Mouse (Mus musculus) granulocyte monocyte progenitor cell, adult 5-6 weeks (primary cell): ENCODE data around the gene Atrnl1. TPM values are rescaled to one million over a fixed set of nuclear protein-coding genes. Genes with fewer than 3 reads are reported as not detected.

ENCODE experiments used
- ATAC-seq: replicated peaks from 2 replicates; pipeline ENCODE4 v1.8.0; 2016; ENCODE audit warnings: mild to moderate bottlenecking, moderate TSS enrichment, inconsistent platforms; ENCODE audit not compliant: poor library complexity, severe bottlenecking
- total RNA-seq, 2 experiments: library from RNA; stranded (forward) in 1 of 2; stranded (reverse) in 1 of 2; fragments of 200-712, 200-1000 nt in 1 of 2; fragments of >200 nt in 1 of 2; fragmentation: Nextera tagmentation in 1 of 2; gene quantifications; 2 replicates each; pipeline ENCODE4 v1.2.3; 2014 to 2017

Gene Atrnl1
- total RNA-seq, 2 experiments from 2014 or later, result 15.7 to 15.8 TPM

- ATAC-seq, result peak; percentile 97
Observed at GRCm38 (mm10) chr19:58143853-58144454, 533.1 kb downstream of the Atrnl1 start.

GRCm38 (mm10) chr19:58145521-58145920, 534.7 kb downstream of the Atrnl1 start:
- ATAC-seq, result no peak

GRCm38 (mm10) chr19:58151257-58151656, 540.4 kb downstream of the Atrnl1 start:
- no peak for ATAC-seq

DNA sequence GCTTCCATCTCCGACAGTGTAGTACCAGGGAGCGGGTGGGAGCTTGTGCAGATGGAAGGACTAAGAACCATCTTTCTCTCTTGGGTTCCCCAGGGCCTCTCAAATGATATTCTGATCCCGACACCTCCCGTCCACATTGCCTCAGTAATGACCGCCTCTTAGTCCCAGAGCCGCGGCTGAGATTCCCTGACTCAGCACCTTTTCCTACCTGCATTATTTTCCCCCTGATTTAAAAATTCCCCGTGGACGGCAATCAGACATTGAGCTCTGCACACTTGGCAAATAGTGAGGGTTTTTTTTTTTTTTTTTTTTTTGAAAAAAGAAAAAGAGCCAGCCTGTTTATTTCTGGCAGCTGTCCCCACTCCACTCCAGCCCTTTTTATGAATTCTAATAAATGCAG, 550.7 kb downstream of the Atrnl1 start:
- no peak for ATAC-seq

DNA sequence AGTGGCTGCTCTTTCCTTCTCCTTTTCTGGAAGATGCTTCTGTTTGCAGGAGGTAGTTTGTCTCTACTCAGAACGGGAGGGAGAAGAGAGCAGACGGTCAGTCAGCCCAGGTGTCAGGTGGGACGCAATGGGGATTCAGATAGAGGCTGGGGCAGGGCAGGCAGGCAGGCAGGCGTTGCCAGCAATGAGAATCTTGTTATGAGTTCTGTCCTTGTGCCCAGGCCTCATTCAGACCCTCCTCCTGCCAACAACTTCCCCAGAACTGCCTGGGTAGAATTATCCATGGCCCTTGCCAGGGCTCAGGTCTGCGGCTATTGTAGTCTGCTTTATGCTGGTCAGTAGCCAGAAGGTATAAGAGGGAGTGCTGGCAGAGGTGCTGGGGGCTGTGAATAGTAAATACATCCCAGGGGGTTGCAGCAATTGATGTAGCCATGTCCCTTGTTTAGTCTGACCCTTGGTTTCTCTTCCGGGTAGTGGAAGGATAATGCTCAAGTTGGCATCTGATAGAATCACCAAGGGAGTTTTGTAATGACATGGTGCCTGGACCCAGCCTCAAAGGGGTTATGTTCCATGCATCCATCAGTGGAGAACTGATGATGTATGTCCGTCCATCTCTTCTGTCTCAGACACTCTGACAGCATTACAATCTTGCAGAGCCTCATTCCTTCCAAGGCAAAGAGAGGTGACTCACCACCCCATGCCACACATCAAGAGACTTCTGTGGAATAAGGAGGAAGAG, 554.2 kb downstream of the Atrnl1 start:
- ATAC-seq, result no peak

GRCm38 (mm10) chr19:58165635-58166015, 554.8 kb downstream of the Atrnl1 start:
- no peak for ATAC-seq

DNA sequence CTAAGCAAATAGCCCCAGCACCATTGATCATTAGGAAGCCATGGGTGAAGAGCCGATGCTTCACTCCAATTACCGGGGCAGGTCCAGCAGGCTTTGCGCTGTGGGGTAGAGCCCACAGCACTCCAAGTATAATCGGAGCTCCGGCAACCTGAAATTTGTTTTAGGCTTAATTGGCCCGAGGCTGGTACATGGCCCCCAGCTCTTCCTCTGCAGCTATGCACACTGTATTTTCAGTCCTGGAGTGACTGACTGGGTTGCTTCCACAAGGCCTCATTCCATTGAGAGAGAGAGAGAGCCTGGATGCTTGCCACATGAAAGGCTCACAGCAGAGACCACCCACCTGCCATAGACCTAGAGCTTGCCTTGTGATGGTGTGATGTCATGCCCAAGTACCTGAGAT, 555.3 kb downstream of the Atrnl1 start:
- ATAC-seq, result no peak

GRCm38 (mm10) chr19:58178410-58178809, 567.6 kb downstream of the Atrnl1 start:
- no peak for ATAC-seq

DNA sequence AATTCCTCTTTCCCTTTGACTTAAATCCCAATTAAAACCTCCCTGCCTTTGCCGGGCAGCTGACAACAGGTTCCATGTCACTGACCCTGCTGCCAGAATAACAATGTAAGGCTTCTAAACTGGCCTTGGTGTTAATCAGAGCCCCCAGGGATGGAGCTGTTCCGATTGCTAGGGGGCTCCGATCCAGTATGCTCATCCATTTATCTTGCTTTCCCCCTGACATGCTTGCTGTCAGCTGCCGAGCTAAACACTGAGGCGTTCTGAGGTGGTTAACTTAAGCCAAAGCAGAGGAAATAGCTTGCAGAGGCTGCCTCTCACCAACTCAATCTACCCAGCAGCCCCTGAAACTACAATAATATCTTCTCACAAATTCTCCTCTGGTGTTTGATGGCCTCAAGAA, 569.9 kb downstream of the Atrnl1 start:
- no peak for ATAC-seq

Other genes starting within 250 kb of the Atrnl1 start
- 16.5 and 16.7 TPM in 2 replicates for gene Trub1, start 158.1 kb upstream of the Atrnl1 start, total RNA-seq (2014; fragmentation: Nextera tagmentation)
- 13.2 and 21.0 TPM in 2 replicates for gene Trub1, start 158.1 kb upstream of the Atrnl1 start, total RNA-seq (2017)